Mouse (Mus musculus): ENCODE results near the gene Sesn2. TPM values are rescaled to one million over a fixed set of nuclear protein-coding genes. Genes with fewer than 3 reads are reported as not detected.

Gene Sesn2
- total and polyA plus RNA-seq, 3 experiments: 9.6 to 27.5 TPM; not detected in 1

- Histone ChIP-seq H3K9ac (ENCODE audit: control insufficient read depth, low read depth, low read length, poor library complexity, severe bottlenecking) (peak within 1 kb of the TSS; percentile 72), H3K27ac (ENCODE audit: control insufficient read depth, low read depth, low read length) (peak within 1 kb of the TSS; percentile 69), H3K4me3 (ENCODE audit: control insufficient read depth in 1 of 2, insufficient read depth in 1 of 2, low read depth in 2 of 2, low read length in 2 of 2) (peak within 1 kb of the TSS; percentile 69 to 78), H3K9me3 (replicated peaks; ENCODE audit: insufficient read depth, low read length) (no peaks in the 10 kb centered on the region), H3K79me2 (ENCODE audit: control insufficient read depth, insufficient read depth, low read length, poor library complexity) (peaks cover 39% of the 10 kb centered on the region), H3K27me3 (ENCODE audit: control insufficient read depth in 1 of 2, insufficient read depth in 2 of 2, low read length in 2 of 2) (no peaks in the 10 kb centered on the region), H3K4me1 (ENCODE audit: control insufficient read depth in 1 of 2, insufficient read depth in 2 of 2, low read length in 2 of 2) (peaks cover 0 to 9% of the 10 kb centered on the region in 2 experiments; a peak in 3 of 4 replicates), H3K36me3 (ENCODE audit: control insufficient read depth in 1 of 2, insufficient read depth in 2 of 2, low read length in 2 of 2) (peaks cover 2 to 20% of the 10 kb centered on the region in 2 experiments; a peak in 3 of 4 replicates)
- TF ChIP-seq ETS1 (IDR thresholded peaks at IDR 0.05; ENCODE audit: low read depth, low read length) (peak; percentile 53; the same call in 1 of the 2 replicates), ELF1 (IDR thresholded peaks at IDR 0.05; ENCODE audit: low read depth, low read length) (peak; percentile 96), KAT2A (conservative IDR thresholded peaks at IDR 0.05; ENCODE audit: low read depth, low read length) (peak; percentile 70; the same call in 1 of the 2 replicates), POLR2A (IDR thresholded peaks at IDR 0.05; ENCODE audit: control insufficient read depth in 1 of 2, insufficient read depth in 1 of 2, low read depth in 1 of 2, low read length in 2 of 2, poor library complexity in 1 of 2) (peak; percentile 85 to 94), ZNF384 (IDR thresholded peaks at IDR 0.05; ENCODE audit: low read depth, low read length) (peak; percentile 97), TCF12 (IDR thresholded peaks at IDR 0.05; ENCODE audit: low read depth, low read length) (peak; percentile 67), SIN3A (IDR thresholded peaks at IDR 0.05; ENCODE audit: low read length) (peak; percentile 96), MXI1 (IDR thresholded peaks at IDR 0.05; ENCODE audit: low read depth, low read length) (peak; percentile 90), USF1 (IDR thresholded peaks at IDR 0.05; ENCODE audit: low read depth, low read length) (peak; percentile 31; the same call in 1 of the 2 replicates), NELFE (IDR thresholded peaks at IDR 0.05; ENCODE audit: low read depth, low read length) (peak; percentile 91), CHD1 (IDR thresholded peaks at IDR 0.05; ENCODE audit: low read depth, low read length) (no peak), RCOR1 (IDR thresholded peaks at IDR 0.05; ENCODE audit: low read depth, low read length) (no peak), CTCF (IDR thresholded peaks at IDR 0.05 in 2 of 3, conservative IDR thresholded peaks at IDR 0.05 in 1 of 3; ENCODE audit: control insufficient read depth in 1 of 3, insufficient read depth in 1 of 3, low read depth in 2 of 3, low read length in 3 of 3, poor library complexity in 1 of 3, severe bottlenecking in 1 of 3) (peak; percentile 7 to 51 (median 25); a peak in 4 of 6 replicates), TBP (IDR thresholded peaks at IDR 0.05; ENCODE audit: low read depth, low read length) (peak; percentile 80), MAZ (IDR thresholded peaks at IDR 0.05; ENCODE audit: low read depth, low read length) (peak; percentile 83), RAD21 (IDR thresholded peaks at IDR 0.05; ENCODE audit: low read depth, low read length) (peak; percentile 9), CHD2 (IDR thresholded peaks at IDR 0.05; ENCODE audit: low read length) (no peak), SMC3 (IDR thresholded peaks at IDR 0.05; ENCODE audit: low read depth, low read length) (peak; percentile 54), MYC (IDR thresholded peaks at IDR 0.05; ENCODE audit: low read depth, low read length) (no peak; the same call in 1 of the 2 replicates), ZMIZ1 (IDR thresholded peaks at IDR 0.05; ENCODE audit: low read depth, low read length) (peak; percentile 87), MAX (IDR thresholded peaks at IDR 0.05; ENCODE audit: low read length) (peak; percentile 76), TAL1 (IDR thresholded peaks at IDR 0.05; ENCODE audit: low read length) (no peak), POLR2AphosphoS2 (IDR thresholded peaks at IDR 0.05; ENCODE audit: low read length) (peak; percentile 73; the same call in 1 of the 2 replicates), NRF1 (IDR thresholded peaks at IDR 0.05; ENCODE audit: insufficient read depth, low read depth, low read length, poor library complexity, severe bottlenecking) (peak; percentile 88), HCFC1 (IDR thresholded peaks at IDR 0.05; ENCODE audit: low read depth, low read length) (peak; percentile 92), GATA1 (IDR thresholded peaks at IDR 0.05; ENCODE audit: low read depth, low read length) (0 out of 2 replicates have a peak, but pooled peaks have one; percentile 3), E2F4 (IDR thresholded peaks at IDR 0.05; ENCODE audit: borderline replicate concordance, low read depth, low read length) (peak; percentile 71), MYB (IDR thresholded peaks at IDR 0.05; ENCODE audit: low read depth, low read length) (no peak)
- DNase-seq (ENCODE audit: low read depth, low spot score): peak; percentile 98
Observed at GRCm38 (mm10) chr4:132463430-132464254, 46.7 kb downstream of the Sesn2 start, which contains the start of gene Med18. Med18 (minus strand) TSS chr4:132463921.
